Mouse (Mus musculus) megakaryocyte, embryonic 14.5 days (primary cell): ENCODE measurements around the gene Car5a.

ENCODE experiments used
- FLI1 ChIP-seq: IDR thresholded peaks from 2 replicates; pipeline ENCODE4 v1.6.1; 2012; ENCODE audit warnings: low read length, inconsistent platforms, mixed read lengths
- GATA1 ChIP-seq: IDR thresholded peaks from 3 replicates; pipeline ENCODE4 v1.6.1; 2012; ENCODE audit warnings: mixed read lengths, low read length, inconsistent platforms, borderline replicate concordance

- TF ChIP-seq GATA1 (no peak), FLI1 (no peak)
Measured at GRCm38 (mm10) chr8:121944831-121945230, at the start of gene Car5a.
